In the genomic region with DNA sequence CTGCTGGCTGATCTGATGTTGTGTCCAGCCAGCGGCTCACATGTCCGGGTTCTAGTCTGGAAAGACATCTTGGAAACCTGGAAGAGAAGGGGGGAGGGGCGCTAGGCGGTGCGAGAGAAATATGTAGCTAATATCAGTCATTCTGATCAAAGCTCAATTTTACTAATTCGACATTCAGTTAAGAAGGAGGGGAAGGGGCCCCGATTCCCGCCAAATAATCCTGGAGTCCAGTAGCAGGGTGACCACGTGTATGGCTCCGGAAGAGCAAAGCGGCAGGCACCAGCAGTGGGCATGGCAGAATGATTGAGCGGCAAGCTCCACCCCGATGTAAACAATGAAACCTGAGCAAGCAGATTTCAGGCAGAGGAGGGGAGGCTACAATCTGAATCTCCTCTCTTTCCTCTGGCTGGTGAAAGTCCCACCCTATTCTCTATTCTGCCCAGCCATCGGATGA, we compare ENCODE assay signal across 8 mouse cellular contexts. TPM values are rescaled to one million over a fixed set of nuclear protein-coding genes. Genes with fewer than 3 reads are reported as not detected.
DNase-seq lines count a peak whose midpoint lies in the region; ATAC-seq and TF ChIP-seq lines count a peak whose summit lies in the region.

No protein-coding gene starts in this region.

- H3K4me3 ChIP-seq in E14TG2a.4 (replicated peaks; ENCODE audit: low read length), result peak overlapping the region; percentile 68
- H3K4me3 ChIP-seq in hindbrain, embryonic 10.5 days, result peak overlapping the region; percentile 45
- H3K4me3 ChIP-seq in liver, embryonic 16.5 days (ENCODE audit: low read depth, low read length), result peak overlapping the region; percentile 15; the same call in 1 of the 2 replicates

- TF ChIP-seq CTCF in E14TG2a.4 (conservative IDR thresholded peaks at IDR 0.05; ENCODE audit: low read length), result no peak

- ATAC-seq in liver, embryonic 16.5 days (ENCODE audit: low read depth), result peak; percentile 43; the same call in 1 of the 2 replicates
- ATAC-seq in activated CD4-positive, CD25-positive, alpha-beta regulatory T cell, adult 4 months, result no peak
- no peak for ATAC-seq in granulocyte monocyte progenitor cell, adult 5-6 weeks (replicated peaks; ENCODE audit: poor library complexity, severe bottlenecking)

- peak overlapping the region; percentile 73 for H3K27ac ChIP-seq in hindbrain, embryonic 10.5 days
- no peak overlapping the region for H3K27ac ChIP-seq in liver, embryonic 16.5 days (ENCODE audit: low read length)

- H3K36me3 ChIP-seq in E14TG2a.4 (ENCODE audit: insufficient read depth, low read length), result no peaks in the 10 kb centered on the region
- H3K36me3 ChIP-seq in hindbrain, embryonic 10.5 days, result no peaks in the 10 kb centered on the region
- H3K36me3 ChIP-seq in liver, embryonic 16.5 days (ENCODE audit: control insufficient read depth, insufficient read depth), result no peaks in the 10 kb centered on the region

- peak; percentile 77 for DNase-seq in R1 (ENCODE audit: low read depth, low spot score)
- peak; percentile 69 for DNase-seq in hindbrain, embryonic 10.5 days (ENCODE audit: low spot score)
- no peak for DNase-seq in left cerebral cortex, adult 8-10 months (ENCODE audit: low spot score in 2 of 2)
- no peak for DNase-seq in urinary bladder, adult 2 months (ENCODE audit: low spot score)

- no peaks in the 10 kb centered on the region for H3K27me3 ChIP-seq in E14TG2a.4 (ENCODE audit: insufficient read depth, low read length)
- H3K27me3 ChIP-seq in hindbrain, embryonic 10.5 days (ENCODE audit: insufficient read depth, poor library complexity, severe bottlenecking), result no peaks in the 10 kb centered on the region
- H3K27me3 ChIP-seq in liver, embryonic 16.5 days (ENCODE audit: control insufficient read depth, insufficient read depth, low read depth, low read length), result no peaks in the 10 kb centered on the region

- H3K9me3 ChIP-seq in E14TG2a.4 (ENCODE audit: low read length), result no peaks in the 10 kb centered on the region
- no peaks in the 10 kb centered on the region for H3K9me3 ChIP-seq in hindbrain, embryonic 10.5 days
- H3K9me3 ChIP-seq in liver, embryonic 16.5 days (replicated peaks; ENCODE audit: control insufficient read depth, low read length), result no peaks in the 10 kb centered on the region

- peaks cover 27% of the 10 kb centered on the region for H3K4me1 ChIP-seq in E14TG2a.4 (replicated peaks; ENCODE audit: low read depth, low read length)
- H3K4me1 ChIP-seq in hindbrain, embryonic 10.5 days (replicated peaks), result peaks cover 7% of the 10 kb centered on the region; the same call in 1 of the 2 replicates
- no peaks in the 10 kb centered on the region for H3K4me1 ChIP-seq in liver, embryonic 16.5 days (ENCODE audit: control insufficient read depth, low read depth, low read length)

- peak overlapping the region; percentile 54 for H3K4me2 ChIP-seq in liver, embryonic 16.5 days (ENCODE audit: low read depth, low read length)

- 15% methylated on average over 14 of the region's 14 CpGs for WGBS in hindbrain, embryonic 10.5 days
- WGBS in liver, embryonic 16.5 days (ENCODE audit: insufficient replicate concordance), result 10% methylated on average over 14 of the region's 14 CpGs

- no peak overlapping the region for H3K9ac ChIP-seq in liver, embryonic 16.5 days (ENCODE audit: low read depth, low read length)

RNA-seq across cellular contexts. Expression of a gene that starts 18.1 kb away (rescaled TPM):
- 59.3 and 70.6 TPM in 2 replicates for polyA plus RNA-seq in hindbrain, embryonic 10.5 days (2016; fragmentation: Nextera tagmentation; extraction: Ambion mirVana)
- polyA plus RNA-seq in liver, embryonic 16.5 days (2015; fragmentation: Nextera tagmentation; extraction: Ambion mirVana), result 12.7 and 12.8 TPM in 2 replicates
- total RNA-seq in left cerebral cortex, adult 8-10 months (2022), result 10 to 100 TPM; 23.1 to 24.0 (median 23.6) TPM
- 10 to 100 TPM; 62.4 to 70.4 TPM for polyA plus RNA-seq in activated CD4-positive, CD25-positive, alpha-beta regulatory T cell, adult 4 months (2017; shearing (Covaris generic))
- total RNA-seq in granulocyte monocyte progenitor cell, adult 5-6 weeks (2014; fragmentation: Nextera tagmentation), result 45.3 and 55.8 TPM in 2 replicates
- total RNA-seq in granulocyte monocyte progenitor cell, adult 5-6 weeks (2017), result 40.6 and 54.1 TPM in 2 replicates
- 26.3 and 36.6 TPM in 2 replicates for polyA plus RNA-seq in urinary bladder, adult 2 months (2012; rRNA removed)

RNA-seq across cellular contexts. Expression of a gene that starts 48.4 kb away (rescaled TPM):
- 59.6 and 63.2 TPM in 2 replicates for polyA plus RNA-seq in hindbrain, embryonic 10.5 days (2016; fragmentation: Nextera tagmentation; extraction: Ambion mirVana)
- 1.4 and 1.6 TPM in 2 replicates for polyA plus RNA-seq in liver, embryonic 16.5 days (2015; fragmentation: Nextera tagmentation; extraction: Ambion mirVana)
- total RNA-seq in left cerebral cortex, adult 8-10 months (2022), result 10 to 100 TPM; 17.2 to 20.0 (median 18.9) TPM
- polyA plus RNA-seq in activated CD4-positive, CD25-positive, alpha-beta regulatory T cell, adult 4 months (2017; shearing (Covaris generic)), result not detected
- 31.8 and 77.2 TPM in 2 replicates for total RNA-seq in granulocyte monocyte progenitor cell, adult 5-6 weeks (2014; fragmentation: Nextera tagmentation)
- 62.6 and 71.2 TPM in 2 replicates for total RNA-seq in granulocyte monocyte progenitor cell, adult 5-6 weeks (2017)
- polyA plus RNA-seq in urinary bladder, adult 2 months (2012; rRNA removed), result 22.6 and 25.4 TPM in 2 replicates

Comparison
In these comparisons a context has a peak if more than half of its experiments do, and no peak if none do; other contexts are left out.
1. H3K4me3 ChIP-seq: peak in every context shown above with its lines; median percentile 68 in E14TG2a.4; 45 in hindbrain, embryonic 10.5 days; 15 in liver, embryonic 16.5 days.
2. DNase-seq: peak in R1 (single experiment) and hindbrain, embryonic 10.5 days (single experiment); none in left cerebral cortex, adult 8-10 months (0 of 2) and urinary bladder, adult 2 months (single experiment).